Mouse (Mus musculus) forebrain, postnatal 0 days (tissue): ENCODE measurements around the gene Slco2b1. TPM values are rescaled to one million over a fixed set of nuclear protein-coding genes. Genes with fewer than 3 reads are reported as not detected.
"Not testable (repeated sequence)": the region's sequence is repeated elsewhere in the genome, so short reads cannot be mapped to it uniquely, and the experiment has no call there.

ENCODE experiments used
- ATAC-seq: fragments of 200-750 bp; cut with Nextera tagmentation; 2 replicates; pipeline ENCODE4 v1.8.0; 2017; ENCODE audit warnings: mild to moderate bottlenecking, moderate library complexity
- DNase-seq: peaks from one replicate; pipeline ENCODE4 v3.0.0-alpha.2; 2015
- H3K27ac ChIP-seq: fragments of 300-500 bp; sonication (generic); 2 replicates; pipeline ENCODE4 v1.5.1; 2014; ENCODE audit warnings: low read depth, mild to moderate bottlenecking, antibody characterized with exemption, low read length, moderate library complexity, mixed read lengths
- H3K27me3 ChIP-seq: fragments of 300-500 bp; sonication (generic); 2 replicates; pipeline ENCODE4 v1.6.1; 2014; ENCODE audit warnings: mild to moderate bottlenecking, low read length, mixed read lengths; ENCODE audit not compliant: insufficient read depth
- H3K36me3 ChIP-seq: fragments of 300-500 bp; sonication (generic); 2 replicates; pipeline ENCODE4 v1.6.1; 2014; ENCODE audit warnings: mild to moderate bottlenecking, moderate library complexity; ENCODE audit not compliant: insufficient read depth
- H3K4me1 ChIP-seq: fragments of 300-500 bp; sonication (generic); 2 replicates; pipeline ENCODE4 v1.6.1; 2014; ENCODE audit warnings: antibody characterized with exemption; ENCODE audit not compliant: insufficient read depth
- H3K4me2 ChIP-seq: fragments of 300-500 bp; sonication (generic); 2 replicates; pipeline ENCODE4 v1.6.1; 2014; ENCODE audit warnings: low read depth, mild to moderate bottlenecking, moderate library complexity
- H3K4me3 ChIP-seq: fragments of 300-500 bp; sonication (generic); 2 replicates; pipeline ENCODE4 v1.5.1; 2014; ENCODE audit warnings: low read depth, low read length, mixed read lengths
- H3K9ac ChIP-seq: fragments of 300-500 bp; sonication (generic); 2 replicates; pipeline ENCODE4 v1.6.1; 2014; ENCODE audit warnings: mild to moderate bottlenecking
- H3K9me3 ChIP-seq: fragments of 300-500 bp; sonication (generic); 2 replicates; pipeline ENCODE4 v1.6.1; 2016; ENCODE audit warnings: low read length
- CTCF ChIP-seq: sonication (generic); IDR thresholded peaks from 2 replicates; pipeline ENCODE4 v1.5.1; 2016; ENCODE audit warnings: antibody characterized with exemption, control low read depth, low read depth
- WGBS: fragments of 180-500 bp; shearing (Covaris S2); extraction: QIAGEN DNeasy Blood & Tissue Kit; methylation state at CpG from one replicate; pipeline ENCODE4 v1.1.7; 2014; 5-methylcytosine and 5-hydroxymethylcytosine counted together
- polyA plus RNA-seq: library from polyadenylated mRNA; unstranded; fragments of >200 nt; fragmentation: Nextera tagmentation; extraction: Ambion mirVana; gene quantifications from 2 replicates; pipeline ENCODE4 v1.2.1, GENCODE M21; 2015
- total RNA-seq: library from RNA; depleted of rRNA; stranded (reverse); fragments of >200 nt; gene quantifications from 2 replicates; pipeline ENCODE4 v1.2.3, GENCODE M21; 2014; rRNA removed

Gene Slco2b1
- 10.8 and 10.9 TPM in 2 replicates for total RNA-seq
- polyA plus RNA-seq: 5.9 and 6.7 TPM in 2 replicates

- no peaks in the 10 kb centered on the region for H3K9me3 ChIP-seq
- H3K27ac ChIP-seq: no peak within 1 kb of the TSS
- no peak for DNase-seq
- H3K4me3 ChIP-seq: no peak within 1 kb of the TSS
- ATAC-seq: no peak
- 83% methylated on average over 8 of the region's 8 CpGs for WGBS
- no peak for TF ChIP-seq CTCF
- H3K4me1 ChIP-seq: 0 out of 2 replicates have a peak, but pooled peaks cover 3% of the 10 kb centered on the region
- no peak within 1 kb of the TSS for H3K4me2 ChIP-seq
- no peak within 1 kb of the TSS for H3K9ac ChIP-seq
- H3K36me3 ChIP-seq: no peaks in the 10 kb centered on the region
- no peaks in the 10 kb centered on the region for H3K27me3 ChIP-seq
Measured at GRCm38 (mm10) chr7:99711166-99711565, at the start of gene Slco2b1. Slco2b1 (minus strand) TSS chr7:99711340.

DNA sequence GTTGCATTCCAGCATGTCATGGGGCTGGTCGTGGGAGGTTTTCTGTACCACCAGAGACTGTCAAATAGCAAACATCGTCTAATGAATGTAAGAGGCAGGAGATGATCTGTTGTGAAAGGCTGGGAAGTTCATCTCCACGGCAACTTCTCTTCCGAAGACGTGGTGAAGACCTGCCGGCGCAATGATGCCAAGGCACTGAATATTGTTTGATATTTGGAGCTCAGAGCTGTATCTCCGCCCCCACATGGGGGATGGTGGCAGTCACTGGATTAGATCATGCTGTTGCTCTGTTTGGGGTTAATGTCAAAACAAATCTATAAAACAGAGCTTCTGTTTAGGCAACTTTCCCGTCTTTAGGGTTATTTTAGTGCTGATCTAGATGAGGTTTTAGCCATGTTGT is 28.1 kb upstream of the Slco2b1 start:
- H3K9me3 ChIP-seq: no peaks in the 10 kb centered on the region
- H3K9ac ChIP-seq: no peak overlapping the region
- H3K4me2 ChIP-seq: no peak overlapping the region
- H3K27me3 ChIP-seq: no peaks in the 10 kb centered on the region
- H3K4me3 ChIP-seq: no peak overlapping the region
- WGBS: 32% methylated on average over 9 of the region's 9 CpGs
- no peak overlapping the region for H3K27ac ChIP-seq
- H3K36me3 ChIP-seq: no peaks in the 10 kb centered on the region
- no peaks in the 10 kb centered on the region for H3K4me1 ChIP-seq
- ATAC-seq (no peak), DNase-seq (peak; percentile 2)
- no peak for TF ChIP-seq CTCF

GRCm38 (mm10) chr7:99735491-99735890 is 24.4 kb upstream of the Slco2b1 start:
- DNase-seq, H3K4me1 ChIP-seq, ATAC-seq, H3K9me3 ChIP-seq, H3K27me3 ChIP-seq, H3K27ac ChIP-seq, H3K4me2 ChIP-seq, H3K4me3 ChIP-seq, H3K9ac ChIP-seq, H3K36me3 ChIP-seq: not testable (repeated sequence)
- WGBS: 95% methylated on average over 9 of the region's 9 CpGs

DNA sequence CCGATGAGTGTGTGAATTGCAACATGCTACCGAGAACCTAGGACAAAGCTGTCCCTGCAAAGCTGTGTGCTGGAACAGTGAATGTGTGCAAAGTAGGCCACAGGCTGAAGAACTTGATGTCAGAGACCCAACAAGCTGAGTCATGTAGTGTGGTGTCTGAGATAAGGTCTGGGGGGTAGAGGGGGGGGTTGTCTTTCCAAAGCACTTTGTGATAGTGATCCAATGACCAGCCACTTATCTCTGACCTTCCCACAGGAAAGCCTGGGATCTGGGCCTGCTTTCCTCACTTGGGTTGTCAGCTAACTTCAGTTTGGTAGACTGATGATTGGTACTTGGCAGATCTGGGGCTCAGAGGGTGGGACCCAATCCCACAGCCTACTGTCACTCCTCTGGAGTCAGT is 23.5 kb upstream of the Slco2b1 start:
- no peaks in the 10 kb centered on the region for H3K27me3 ChIP-seq
- WGBS: 88% methylated on average over 2 of the region's 2 CpGs
- no peak for ATAC-seq

GRCm38 (mm10) chr7:99729973-99730372 is 18.8 kb upstream of the Slco2b1 start, which contains the start of gene Olfr520:
Olfr520 (plus strand) TSS chr7:99730273.
- TF ChIP-seq CTCF: no peak
- Histone ChIP-seq H3K4me3 (no peak within 1 kb of the TSS), H3K9ac (no peak within 1 kb of the TSS), H3K27me3 (no peaks in the 10 kb centered on the region), H3K9me3 (0 out of 2 replicates have a peak, but pooled peaks cover 7% of the 10 kb centered on the region), H3K4me2 (no peak within 1 kb of the TSS), H3K27ac (no peak within 1 kb of the TSS), H3K36me3 (no peaks in the 10 kb centered on the region), H3K4me1 (no peaks in the 10 kb centered on the region)
- DNase-seq (no peak), ATAC-seq (no peak)
- WGBS: 94% methylated on average over 2 of the region's 2 CpGs

More for the DNA sequence above, 23.5 kb upstream of the Slco2b1 start:
- TF ChIP-seq CTCF: no peak
- no peaks in the 10 kb centered on the region for H3K9me3 ChIP-seq
- no peaks in the 10 kb centered on the region for H3K4me1 ChIP-seq
- H3K9ac ChIP-seq: no peak overlapping the region
- no peak overlapping the region for H3K4me3 ChIP-seq
- no peak overlapping the region for H3K4me2 ChIP-seq
- H3K36me3 ChIP-seq: no peaks in the 10 kb centered on the region
- H3K27ac ChIP-seq: no peak overlapping the region
- DNase-seq: no peak

GRCm38 (mm10) chr7:99716536-99716935 is 5.4 kb upstream of the Slco2b1 start:
- no peak for TF ChIP-seq CTCF
- ATAC-seq (no peak), DNase-seq (no peak)
- H3K9me3 ChIP-seq: no peaks in the 10 kb centered on the region
- H3K4me1 ChIP-seq: no peaks in the 10 kb centered on the region
- no peak overlapping the region for H3K9ac ChIP-seq
- H3K4me3 ChIP-seq: no peak overlapping the region
- no peaks in the 10 kb centered on the region for H3K36me3 ChIP-seq
- H3K27ac ChIP-seq: no peak overlapping the region
- no peak overlapping the region for H3K4me2 ChIP-seq
- 85% methylated on average over 2 of the region's 2 CpGs for WGBS
- H3K27me3 ChIP-seq: no peaks in the 10 kb centered on the region

DNA sequence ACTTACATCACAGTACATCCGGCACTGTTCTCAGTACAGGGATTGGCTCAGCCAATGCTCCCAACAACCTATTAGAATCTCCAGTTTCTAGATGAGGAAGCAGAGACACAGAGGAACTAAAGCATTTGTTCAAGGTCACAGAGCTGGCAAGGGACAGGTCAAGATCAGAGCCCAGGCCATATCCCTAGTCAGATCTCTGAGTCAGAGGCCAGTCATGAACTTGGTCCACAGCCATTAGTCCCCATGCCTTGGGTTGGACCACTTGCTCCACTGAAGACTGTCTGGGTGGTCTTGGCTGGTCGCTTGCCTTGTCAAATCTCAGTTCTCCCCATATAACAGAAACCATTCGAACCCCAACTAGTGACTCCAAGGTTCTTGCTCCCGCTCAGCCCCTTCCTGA is 1.3 kb upstream of the Slco2b1 start:
- no peak overlapping the region for H3K4me2 ChIP-seq
- no peaks in the 10 kb centered on the region for H3K27me3 ChIP-seq
- no peak for TF ChIP-seq CTCF
- ATAC-seq (no peak), DNase-seq (no peak)
- 86% methylated on average over 4 of the region's 4 CpGs for WGBS
- H3K27ac ChIP-seq: no peak overlapping the region
- no peak overlapping the region for H3K9ac ChIP-seq
- H3K36me3 ChIP-seq: no peaks in the 10 kb centered on the region
- no peaks in the 10 kb centered on the region for H3K9me3 ChIP-seq
- no peak overlapping the region for H3K4me3 ChIP-seq
- H3K4me1 ChIP-seq: 0 out of 2 replicates have a peak, but pooled peaks cover 3% of the 10 kb centered on the region
